Mouse (Mus musculus) MEL (cell line): ENCODE data around the gene Cdkn1a. TPM values are rescaled to one million over a fixed set of nuclear protein-coding genes. Genes with fewer than 3 reads are reported as not detected.

Source experiments
- DNase-seq: peaks from one replicate; pipeline ENCODE4 v3.0.0; 2011; ENCODE audit warnings: low read depth, low spot score
- H3K27ac ChIP-seq: 2 replicates; pipeline ENCODE4 v1.5.1; 2012; ENCODE audit warnings: low read depth, mild to moderate bottlenecking, control low read depth, low read length, moderate library complexity; ENCODE audit not compliant: control insufficient read depth
- H3K27me3 ChIP-seq, 2 experiments: fragments of 150-350 bp in 1 of 2; sonication (generic) in 1 of 2; 2 replicates each; pipeline ENCODE4 v1.6.1; 2012; ENCODE audit warnings: low read length in 2 of 2, mild to moderate bottlenecking in 2 of 2, improper control_type of control experiment in 1 of 2, moderate library complexity in 1 of 2; ENCODE audit not compliant: insufficient read depth in 2 of 2, control insufficient read depth in 1 of 2
- H3K36me3 ChIP-seq, 2 experiments: 2 replicates each; pipeline ENCODE4 v1.6.1; 2012 to 2014; ENCODE audit warnings: low read length in 2 of 2, improper control_type of control experiment in 1 of 2, inconsistent platforms in 1 of 2, mild to moderate bottlenecking in 1 of 2; ENCODE audit not compliant: insufficient read depth in 2 of 2, control insufficient read depth in 1 of 2
- H3K4me1 ChIP-seq, 2 experiments: fragments of 150-350 bp in 1 of 2; sonication (generic) in 1 of 2; 2 replicates each; pipeline ENCODE4 v1.6.1; 2012; ENCODE audit warnings: low read length in 2 of 2, improper control_type of control experiment in 1 of 2, mild to moderate bottlenecking in 1 of 2; ENCODE audit not compliant: insufficient read depth in 2 of 2, control insufficient read depth in 1 of 2
- H3K4me3 ChIP-seq, 2 experiments: fragments of 150-350 bp in 1 of 2; sonication (generic) in 1 of 2; 2 replicates each; pipeline ENCODE4 v1.5.1; 2012; ENCODE audit warnings: low read depth in 2 of 2, low read length in 2 of 2, mild to moderate bottlenecking in 2 of 2, moderate library complexity in 2 of 2, control low read depth in 1 of 2, improper control_type of control experiment in 1 of 2; ENCODE audit not compliant: control insufficient read depth in 1 of 2, insufficient read depth in 1 of 2
- H3K79me2 ChIP-seq: 2 replicates; pipeline ENCODE4 v1.6.1; 2012; ENCODE audit warnings: mild to moderate bottlenecking, low read length, moderate library complexity; ENCODE audit not compliant: control insufficient read depth, poor library complexity, insufficient read depth
- H3K9ac ChIP-seq: 2 replicates; pipeline ENCODE4 v1.6.1; 2012; ENCODE audit warnings: low read depth, mild to moderate bottlenecking, control low read depth, low read length, moderate library complexity; ENCODE audit not compliant: control insufficient read depth, poor library complexity, severe bottlenecking
- H3K9me3 ChIP-seq: fragments of 150-350 bp; sonication (generic); replicated peaks from 2 replicates; pipeline ENCODE4 v1.6.1; 2012; ENCODE audit warnings: mild to moderate bottlenecking, low read length, improper control_type of control experiment, moderate library complexity; ENCODE audit not compliant: insufficient read depth
- ELF1 ChIP-seq: IDR thresholded peaks from 2 replicates; pipeline ENCODE4 v1.6.1; 2014; ENCODE audit warnings: low read depth, mild to moderate bottlenecking, inconsistent platforms, low read length, improper control_type of control experiment, moderate library complexity
- GABPA ChIP-seq: IDR thresholded peaks from 2 replicates; pipeline ENCODE4 v1.6.1; 2012; ENCODE audit warnings: low read depth, mild to moderate bottlenecking, inconsistent platforms, low read length, improper control_type of control experiment, moderate library complexity
- GATA1 ChIP-seq: IDR thresholded peaks from 2 replicates; pipeline ENCODE4 v1.6.1; 2011; ENCODE audit warnings: low read depth, low read length, improper control_type of control experiment
- MAFK ChIP-seq: IDR thresholded peaks from 2 replicates; pipeline ENCODE4 v1.6.1; 2011; ENCODE audit warnings: low read depth, mild to moderate bottlenecking, low read length, improper control_type of control experiment, borderline replicate concordance
- MAX ChIP-seq: IDR thresholded peaks from 2 replicates; pipeline ENCODE4 v1.6.1; 2011; ENCODE audit warnings: low read length, improper control_type of control experiment
- MYB ChIP-seq: IDR thresholded peaks from 2 replicates; pipeline ENCODE4 v1.6.1; 2011; ENCODE audit warnings: mild to moderate bottlenecking, low read depth, low read length, improper control_type of control experiment
- NELFE ChIP-seq: IDR thresholded peaks from 2 replicates; pipeline ENCODE4 v1.6.1; 2011; ENCODE audit warnings: low read depth, low read length, improper control_type of control experiment
- NRF1 ChIP-seq: IDR thresholded peaks from 2 replicates; pipeline ENCODE4 v1.6.1; 2014; ENCODE audit warnings: low read depth, mild to moderate bottlenecking, inconsistent platforms, low read length, improper control_type of control experiment, moderate library complexity; ENCODE audit not compliant: poor library complexity, insufficient read depth, severe bottlenecking
- RAD21 ChIP-seq: IDR thresholded peaks from 2 replicates; pipeline ENCODE4 v1.6.1; 2011; ENCODE audit warnings: mild to moderate bottlenecking, low read depth, low read length, improper control_type of control experiment
- UBTF ChIP-seq: IDR thresholded peaks from 2 replicates; pipeline ENCODE4 v1.6.1; 2012; ENCODE audit warnings: low read depth, mild to moderate bottlenecking, inconsistent platforms, low read length, improper control_type of control experiment, moderate library complexity, borderline replicate concordance; ENCODE audit not compliant: insufficient read depth
- USF2 ChIP-seq, 2 experiments: IDR thresholded peaks; 2 replicates each; pipeline ENCODE4 v1.6.1; 2011 to 2012; ENCODE audit warnings: improper control_type of control experiment in 2 of 2, low read length in 2 of 2, borderline replicate concordance in 1 of 2, inconsistent platforms in 1 of 2, low read depth in 1 of 2, mild to moderate bottlenecking in 1 of 2; ENCODE audit not compliant: insufficient read depth in 1 of 2
- ZKSCAN1 ChIP-seq: IDR thresholded peaks from 2 replicates; pipeline ENCODE4 v1.6.1; 2012; ENCODE audit warnings: low read depth, mild to moderate bottlenecking, inconsistent platforms, low read length, improper control_type of control experiment, moderate library complexity
- ZMIZ1 ChIP-seq: IDR thresholded peaks from 2 replicates; pipeline ENCODE4 v1.6.1; 2012; ENCODE audit warnings: low read depth, mild to moderate bottlenecking, inconsistent platforms, low read length, improper control_type of control experiment, moderate library complexity
- polyA plus RNA-seq, 2 experiments: library from polyadenylated mRNA; stranded (reverse) in 1 of 2; unstranded in 1 of 2; fragments of >175 nt in 1 of 2; fragments of >200 nt in 1 of 2; gene quantifications; 2 replicates each; pipeline versions ENCODE4 v1.2.1 to v1.2.4; 2012; ENCODE audit warnings: low replicate concordance in 2 of 2, low read depth in 1 of 2; ENCODE audit not compliant: insufficient read length in 2 of 2, insufficient read depth in 1 of 2, missing spikeins in 1 of 2
- total RNA-seq: library from RNA; depleted of rRNA; stranded (reverse); fragments of 300-350 nt; gene quantifications from 2 replicates; pipeline ENCODE4 v1.2.3, GENCODE M21; 2012

Cdkn1a gene
- total and polyA plus RNA-seq, 3 experiments = 2.0 to 21.0 TPM; not detected in 1

DNA sequence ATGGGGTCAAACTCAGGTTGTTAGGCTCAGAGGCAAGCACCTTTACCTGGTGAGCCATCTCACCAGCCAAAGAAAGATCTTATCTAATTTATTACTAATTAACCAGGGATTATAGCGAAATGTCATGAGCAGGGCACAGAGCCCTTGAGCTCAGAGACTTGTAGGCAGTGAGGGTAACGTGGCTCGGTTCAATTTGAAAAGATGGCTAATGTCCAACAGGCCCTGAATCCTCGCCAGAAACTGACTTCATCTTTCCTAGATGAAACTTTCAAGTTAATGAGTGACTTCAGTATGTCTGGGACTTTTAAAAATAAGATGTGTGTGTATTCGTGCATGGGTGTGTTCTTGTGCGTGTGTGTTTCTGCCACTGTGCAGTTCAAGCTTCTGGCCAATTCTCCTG lies 32.0 kb downstream of the Cdkn1a start:
- H3K9me3 ChIP-seq = no peaks in the 10 kb centered on the region
- H3K27me3 ChIP-seq = no peaks in the 10 kb centered on the region
- no peak overlapping the region for H3K4me3 ChIP-seq
- H3K79me2 ChIP-seq = no peaks in the 10 kb centered on the region
- 0 out of 4 replicates have a peak, but pooled peaks cover 0 to 3% of the 10 kb centered on the region in 2 experiments for H3K4me1 ChIP-seq
- H3K27ac ChIP-seq = no peak overlapping the region
- DNase-seq = no peak
- no peaks in the 10 kb centered on the region for H3K36me3 ChIP-seq
- TF ChIP-seq ZMIZ1 = no peak
- H3K9ac ChIP-seq = no peak overlapping the region

GRCm38 (mm10) chr17:29123578-29124174 lies 32.9 kb downstream of the Cdkn1a start:
- TF ChIP-seq MYB (no peak), MAFK (no peak), GATA1 (no peak), ZKSCAN1 (no peak), RAD21 (no peak), MAX (no peak), USF2 (IDR thresholded peaks at IDR 0.05; ENCODE audit: borderline replicate concordance in 1 of 2, insufficient read depth in 1 of 2, low read depth in 1 of 2, low read length in 2 of 2) (no peak)
- 0 out of 4 replicates have a peak, but pooled peaks cover 0 to 3% of the 10 kb centered on the region in 2 experiments for H3K4me1 ChIP-seq
- H3K27me3 ChIP-seq = no peaks in the 10 kb centered on the region
- H3K79me2 ChIP-seq = no peaks in the 10 kb centered on the region
- H3K27ac ChIP-seq = no peak overlapping the region
- H3K4me3 ChIP-seq = no peak overlapping the region
- H3K9me3 ChIP-seq = no peaks in the 10 kb centered on the region
- no peak for DNase-seq
- H3K9ac ChIP-seq = no peak overlapping the region
- H3K36me3 ChIP-seq = no peaks in the 10 kb centered on the region

DNA sequence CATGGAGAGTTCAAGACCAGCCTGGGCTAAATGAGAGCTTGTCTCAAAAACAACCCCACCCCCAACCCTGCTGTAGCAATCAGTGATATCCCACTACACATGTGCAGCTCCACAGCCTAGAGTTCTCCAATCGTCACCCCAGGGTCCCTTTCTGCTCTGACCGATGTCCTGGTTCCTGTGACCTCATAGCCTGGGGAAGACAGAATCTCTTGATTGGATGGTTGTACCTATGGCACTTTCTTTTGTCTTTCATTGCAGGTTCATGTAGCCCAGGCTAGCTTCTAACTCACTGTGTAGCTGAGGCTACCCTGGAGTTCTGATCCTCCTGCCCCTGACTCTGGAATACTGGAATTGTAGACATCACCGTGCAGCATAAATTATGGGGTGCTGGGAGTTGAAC lies 35.8 kb downstream of the Cdkn1a start:
- H3K4me3 ChIP-seq = no peak overlapping the region
- no peak overlapping the region for H3K9ac ChIP-seq
- H3K27me3 ChIP-seq = no peaks in the 10 kb centered on the region
- H3K9me3 ChIP-seq = no peaks in the 10 kb centered on the region
- no peaks in the 10 kb centered on the region for H3K79me2 ChIP-seq
- TF ChIP-seq GABPA = no peak
- no peak for TF ChIP-seq UBTF
- no peak for TF ChIP-seq NELFE
- TF ChIP-seq NRF1 = no peak
- no peak for TF ChIP-seq ELF1
- no peak for TF ChIP-seq RAD21
- H3K4me1 ChIP-seq = peaks cover 4 to 14% of the 10 kb centered on the region in 2 experiments; a peak in 3 of 4 replicates
- no peak overlapping the region for H3K27ac ChIP-seq
- no peak for DNase-seq
- peaks cover 0 to 9% of the 10 kb centered on the region in 2 experiments; a peak in 2 of 4 replicates for H3K36me3 ChIP-seq
